ENCODE assay signal across 9 mouse cellular contexts in genomic region chr6:126161571-126162340, GRCm38 (mm10). TPM values are rescaled to one million over a fixed set of nuclear protein-coding genes. Genes with fewer than 3 reads are reported as not detected.
A peak's percentile ranks its signal among the peaks of the same experiment; 100 is the strongest.
DNase-seq lines count a peak whose midpoint lies in the region; ATAC-seq and TF ChIP-seq lines count a peak whose summit lies in the region.
"Had no signal": no experiment of that assay in that cellular context is flagged by ENCODE, and none has a peak within 500 bp of the region (broad histone marks: within the 10 kb centered on the region; RNA-seq: fewer than 3 reads in every experiment).

No protein-coding gene starts in this region.

- no peak overlapping the region for H3K9ac ChIP-seq in forebrain, embryonic 12.5 days
- no peak overlapping the region for H3K9ac ChIP-seq in hindbrain, postnatal 0 days (replicated peaks; ENCODE audit: low read length)
- H3K9ac ChIP-seq in neural tube, embryonic 13.5 days: 0 out of 2 replicates have a peak overlapping the region, but pooled peaks have one; percentile 44

- H3K36me3 ChIP-seq in forebrain, embryonic 12.5 days (replicated peaks): no peaks in the 10 kb centered on the region
- no peaks in the 10 kb centered on the region for H3K36me3 ChIP-seq in hindbrain, postnatal 0 days (ENCODE audit: insufficient read depth, low read length)
- H3K36me3 ChIP-seq in neural tube, embryonic 13.5 days: no peaks in the 10 kb centered on the region

- peak overlapping the region; percentile 68 for H3K4me2 ChIP-seq in forebrain, embryonic 12.5 days
- peak overlapping the region; percentile 64; the same call in 1 of the 2 replicates for H3K4me2 ChIP-seq in hindbrain, postnatal 0 days (ENCODE audit: low read depth, low read length)
- peak overlapping the region; percentile 66 for H3K4me2 ChIP-seq in neural tube, embryonic 13.5 days

- H3K27ac ChIP-seq in layer of hippocampus, adult 2 months: peak overlapping the region; percentile 75
- H3K27ac ChIP-seq in forebrain, embryonic 12.5 days: no peak overlapping the region
- no peak overlapping the region for H3K27ac ChIP-seq in hindbrain, postnatal 0 days
- no peak overlapping the region for H3K27ac ChIP-seq in neural tube, embryonic 13.5 days (replicated peaks)

- peak overlapping the region; percentile 41 for H3K4me3 ChIP-seq in layer of hippocampus, adult 2 months
- H3K4me3 ChIP-seq in forebrain, embryonic 12.5 days (replicated peaks): peak overlapping the region; percentile 36; the same call in 1 of the 2 replicates
- no peak overlapping the region for H3K4me3 ChIP-seq in hindbrain, postnatal 0 days (ENCODE audit: low read length)
- peak overlapping the region; percentile 39 for H3K4me3 ChIP-seq in neural tube, embryonic 13.5 days

- H3K27me3 ChIP-seq in forebrain, embryonic 12.5 days: peaks cover 72% of the 10 kb centered on the region
- peaks cover 45% of the 10 kb centered on the region for H3K27me3 ChIP-seq in hindbrain, postnatal 0 days (ENCODE audit: insufficient read depth, low read length)
- H3K27me3 ChIP-seq in neural tube, embryonic 13.5 days: peaks cover 70% of the 10 kb centered on the region
- H3K27me3 ChIP-seq: Patski had no signal

- peaks cover 48% of the 10 kb centered on the region for H3K4me1 ChIP-seq in forebrain, embryonic 12.5 days
- peaks cover 20% of the 10 kb centered on the region for H3K4me1 ChIP-seq in hindbrain, postnatal 0 days (ENCODE audit: insufficient read depth, low read length)
- H3K4me1 ChIP-seq in neural tube, embryonic 13.5 days (replicated peaks): peaks cover 46% of the 10 kb centered on the region

- ATAC-seq in forebrain, embryonic 12.5 days (ENCODE audit: low FRiP score): no peak
- ATAC-seq in hindbrain, postnatal 0 days: no peak
- ATAC-seq in neural tube, embryonic 13.5 days (ENCODE audit: low read depth): no peak
- no peak for ATAC-seq in erythroid progenitor cell, adult 5-6 weeks (replicated peaks; ENCODE audit: low FRiP score, poor library complexity, severe bottlenecking)
- ATAC-seq: Patski had no signal

- no peak for DNase-seq in layer of hippocampus, adult 2 months (ENCODE audit: low spot score in 2 of 2)
- no peak for DNase-seq in layer of hippocampus, adult 9-10 months (ENCODE audit: low spot score)
- peak; percentile 34 for DNase-seq in hindbrain, postnatal 0 days (ENCODE audit: low spot score)
- no peak for DNase-seq in frontal cortex, postnatal 25 days (ENCODE audit: low spot score in 2 of 2)
- no peak for DNase-seq in thymus, adult 18-20 months

- peak; percentile 33 for TF ChIP-seq CTCF in layer of hippocampus, adult 2 months (conservative IDR thresholded peaks at IDR 0.05)
- TF ChIP-seq CTCF in hindbrain, postnatal 0 days (IDR thresholded peaks at IDR 0.05; ENCODE audit: low read depth): peak; percentile 49

- WGBS in forebrain, embryonic 12.5 days: 54% methylated on average over 8 of the region's 8 CpGs
- 51% methylated on average over 8 of the region's 8 CpGs for WGBS in hindbrain, postnatal 0 days
- 55% methylated on average over 8 of the region's 8 CpGs for WGBS in neural tube, embryonic 13.5 days

- H3K9me3 ChIP-seq in forebrain, embryonic 12.5 days: peaks cover 8% of the 10 kb centered on the region; the same call in 1 of the 2 replicates
- no peaks in the 10 kb centered on the region for H3K9me3 ChIP-seq in hindbrain, postnatal 0 days (ENCODE audit: low read length)
- H3K9me3 ChIP-seq in neural tube, embryonic 13.5 days: peaks cover 6% of the 10 kb centered on the region

RNA-seq across cellular contexts. Expression of gene Ntf3, which starts 5.0 kb away (rescaled TPM):
- total RNA-seq in layer of hippocampus, adult 2 months (2021): 10 to 100 TPM; 12.5 to 14.0 TPM
- 2.8 and 3.2 TPM in 2 replicates for polyA plus RNA-seq in forebrain, embryonic 12.5 days (2016; fragmentation: Nextera tagmentation; extraction: Ambion mirVana)
- 6.7 and 8.9 TPM in 2 replicates for total RNA-seq in hindbrain, postnatal 0 days (2014; rRNA removed)
- 7.9 and 9.1 TPM in 2 replicates for polyA plus RNA-seq in hindbrain, postnatal 0 days (2015; fragmentation: Nextera tagmentation; extraction: Ambion mirVana)
- 8.3 and 9.9 TPM in 2 replicates for polyA plus RNA-seq in neural tube, embryonic 13.5 days (2015; fragmentation: Nextera tagmentation; extraction: Ambion mirVana)
- not detected in 2 replicates for total RNA-seq in erythroid progenitor cell, adult 5-6 weeks (2015; ENCODE audit: low replicate concordance)
- not detected in 2 replicates for total RNA-seq in erythroid progenitor cell, adult 5-6 weeks (2017; ENCODE audit: low replicate concordance)
- polyA plus RNA-seq: Patski had no signal
